Mouse (Mus musculus) thymus, adult 18-20 months (tissue): ENCODE data around the gene Setd4.

Experiments
- DNase-seq, 2 experiments: peaks; one replicate each; pipeline ENCODE4 v3.0.0; 2022; ENCODE audit warnings: mixed read lengths in 2 of 2

Gene Setd4

GRCm38 (mm10) chr16:93591450-93592430, 12.1 kb downstream of the Setd4 start:
- no peak for DNase-seq

- DNase-seq, result no peak
These were observed 12.9 kb downstream of the Setd4 start for GRCm38 (mm10) chr16:93590915-93591314.

GRCm38 (mm10) chr16:93588281-93588680, 15.6 kb downstream of the Setd4 start:
- no peak for DNase-seq

GRCm38 (mm10) chr16:93586382-93586781, 17.5 kb downstream of the Setd4 start:
- DNase-seq, result peak; percentile 68 to 74

- peak in 1 of 2 experiments; percentile 42 for DNase-seq
These were observed 18.1 kb downstream of the Setd4 start for GRCm38 (mm10) chr16:93585703-93586205.

GRCm38 (mm10) chr16:93584976-93585702, 18.7 kb downstream of the Setd4 start:
- DNase-seq, result no peak

GRCm38 (mm10) chr16:93581125-93581524, 22.7 kb downstream of the Setd4 start:
- no peak for DNase-seq

- no peak for DNase-seq
These were observed 25.4 kb downstream of the Setd4 start for GRCm38 (mm10) chr16:93578346-93579005.

GRCm38 (mm10) chr16:93576412-93577082, 27.3 kb downstream of the Setd4 start:
- DNase-seq, result peak; percentile 45 to 64

- DNase-seq, result no peak
These were observed 28.3 kb downstream of the Setd4 start for GRCm38 (mm10) chr16:93575574-93575973.

- DNase-seq, result peak in 1 of 2 experiments; percentile 62
These were observed 29.2 kb downstream of the Setd4 start for GRCm38 (mm10) chr16:93574521-93575191.

- no peak for DNase-seq
These were observed 30.4 kb downstream of the Setd4 start for GRCm38 (mm10) chr16:93573434-93573833.

- peak; percentile 23 to 65 for DNase-seq
These were observed 31.5 kb downstream of the Setd4 start for GRCm38 (mm10) chr16:93572383-93572782.

- DNase-seq, result no peak
These were observed 45.4 kb downstream of the Setd4 start for GRCm38 (mm10) chr16:93558499-93558898.

GRCm38 (mm10) chr16:93557646-93558045, 46.2 kb downstream of the Setd4 start:
- DNase-seq, result no peak

- DNase-seq, result peak; percentile 13 to 27
These were observed 51.0 kb downstream of the Setd4 start for GRCm38 (mm10) chr16:93552686-93553513.

GRCm38 (mm10) chr16:93549287-93549686, 54.6 kb downstream of the Setd4 start:
- DNase-seq, result no peak

GRCm38 (mm10) chr16:93548045-93548444, 55.8 kb downstream of the Setd4 start:
- DNase-seq, result no peak

GRCm38 (mm10) chr16:93547122-93547521, 56.7 kb downstream of the Setd4 start:
- no peak for DNase-seq

GRCm38 (mm10) chr16:93546354-93546965, 57.4 kb downstream of the Setd4 start:
- DNase-seq, result no peak
